Mouse (Mus musculus): ENCODE data around the gene Nectin3. TPM values are rescaled to one million over a fixed set of nuclear protein-coding genes. Genes with fewer than 3 reads are reported as not detected.

The Nectin3 gene
- total and polyA plus RNA-seq, 3 experiments: 2.0 to 8.0 (median 6.8) TPM

DNA sequence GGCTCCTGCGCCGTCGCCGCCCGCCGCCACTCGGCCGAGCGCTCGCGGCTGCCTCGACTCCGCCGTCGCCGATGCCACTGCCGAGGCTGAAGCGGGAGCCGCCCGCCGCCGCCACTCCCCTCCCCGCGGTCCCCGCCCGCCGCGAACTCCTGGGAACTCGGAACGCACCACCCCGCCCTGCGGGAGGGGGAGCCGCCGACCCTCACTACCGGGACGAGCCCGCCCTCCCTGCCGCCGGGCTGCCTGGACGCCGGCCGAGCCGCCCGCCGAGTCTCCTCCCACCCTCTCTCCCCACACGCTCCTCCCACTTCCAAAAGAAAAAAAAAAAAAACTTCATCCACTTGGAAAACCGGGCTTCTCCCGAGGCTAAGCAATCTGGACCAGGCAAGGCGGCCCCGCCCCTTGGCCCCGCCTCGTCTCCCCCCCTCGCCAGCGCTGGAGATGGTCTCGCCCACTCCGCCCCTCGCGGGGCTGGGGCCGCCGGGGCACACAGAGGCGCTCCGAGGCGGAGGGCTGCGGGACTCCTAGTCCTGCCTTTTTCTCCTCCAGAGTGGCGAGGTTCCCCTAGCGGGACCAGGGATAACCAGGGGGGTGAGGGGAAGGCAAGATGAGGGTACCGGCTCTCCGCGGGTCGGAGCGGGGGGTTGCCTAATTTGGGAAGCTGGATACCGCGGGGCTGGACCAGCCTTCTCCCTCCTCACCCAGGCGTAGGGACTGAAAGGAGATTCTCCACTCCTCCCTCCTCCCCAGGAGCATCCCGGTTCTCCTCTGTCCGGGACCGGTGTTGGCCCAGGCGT, 1.2 kb downstream of the Nectin3 start:
- Histone ChIP-seq H3K79me2 (replicated peaks; ENCODE audit: control insufficient read depth, insufficient read depth, low read length) (no peaks in the 10 kb centered on the region), H3K27me3 (ENCODE audit: control insufficient read depth, insufficient read depth, low read length) (no peaks in the 10 kb centered on the region), H3K27ac (peak overlapping the region; percentile 79), H3K4me3 (peak overlapping the region; percentile 83), H3K36me3 (ENCODE audit: control insufficient read depth, insufficient read depth, low read length) (peaks cover 2% of the 10 kb centered on the region; the same call in 1 of the 2 replicates), H3K4me1 (ENCODE audit: control insufficient read depth, insufficient read depth, low read length) (peaks cover 1% of the 10 kb centered on the region), H3K9ac (ENCODE audit: low read depth, low read length) (peak overlapping the region; percentile 78)
- WGBS: under 1% methylated on average over 74 of the region's 78 CpGs
- TF ChIP-seq EP300 (IDR thresholded peaks at IDR 0.05; ENCODE audit: insufficient read depth, low read depth, low read length): no peak
- peak; percentile 77 for TF ChIP-seq POLR2A (IDR thresholded peaks at IDR 0.05; ENCODE audit: insufficient read depth, low read depth, low read length)
- DNase-seq: peak; percentile 95
- intact Hi-C loops (cut with DNase I): no loop called here

DNA sequence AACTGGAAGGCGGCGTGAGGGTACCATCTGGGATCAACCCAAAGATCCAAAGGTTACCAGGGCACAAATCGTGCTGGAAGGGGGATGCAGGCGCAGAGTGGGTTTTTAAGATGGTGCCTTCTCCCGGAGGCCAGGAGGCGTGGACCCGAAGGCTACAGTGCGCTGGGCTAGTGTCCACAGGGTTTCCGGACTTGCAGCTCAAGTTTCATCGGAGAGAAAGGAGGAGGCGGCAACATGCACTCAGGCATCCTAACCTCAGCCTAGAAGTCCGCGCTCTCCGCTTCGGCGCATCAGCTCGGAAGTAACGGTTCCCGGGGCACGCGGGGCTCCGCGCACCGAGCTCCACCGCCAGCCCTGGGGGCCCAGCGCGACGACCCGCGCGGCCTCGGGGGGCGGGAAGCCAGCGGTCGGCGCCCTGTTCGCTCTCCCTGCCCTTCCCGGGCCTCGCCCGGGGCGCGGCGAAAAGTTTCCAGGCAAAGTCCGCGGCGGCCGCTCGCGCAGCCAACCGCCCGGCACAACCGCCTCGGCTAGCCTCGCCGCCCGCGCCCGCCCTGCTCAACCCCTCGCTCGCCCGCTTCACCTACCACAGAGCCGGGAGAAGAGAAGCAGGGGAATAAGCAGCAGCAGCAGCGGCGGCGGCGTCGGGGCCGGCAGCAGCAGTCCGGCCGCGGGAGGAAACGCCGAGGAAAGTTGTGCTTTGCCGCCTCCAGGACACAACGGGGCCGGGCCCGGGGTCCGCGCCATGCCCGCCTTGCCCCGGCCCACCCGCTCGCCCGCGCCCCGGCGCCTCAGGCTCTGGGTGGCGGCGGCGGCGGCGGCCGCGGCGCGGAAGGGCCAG, 2.1 kb downstream of the Nectin3 start:
- Histone ChIP-seq H3K9ac (ENCODE audit: low read depth, low read length) (peak overlapping the region; percentile 78), H3K27me3 (ENCODE audit: control insufficient read depth, insufficient read depth, low read length) (no peaks in the 10 kb centered on the region), H3K4me1 (ENCODE audit: control insufficient read depth, insufficient read depth, low read length) (peaks cover 1% of the 10 kb centered on the region), H3K4me3 (peak overlapping the region; percentile 83), H3K27ac (peak overlapping the region; percentile 71), H3K79me2 (replicated peaks; ENCODE audit: control insufficient read depth, insufficient read depth, low read length) (no peaks in the 10 kb centered on the region), H3K36me3 (ENCODE audit: control insufficient read depth, insufficient read depth, low read length) (peaks cover 2% of the 10 kb centered on the region; the same call in 1 of the 2 replicates)
- intact Hi-C loops (cut with DNase I): no loop called here
- TF ChIP-seq EP300 (IDR thresholded peaks at IDR 0.05; ENCODE audit: insufficient read depth, low read depth, low read length) (no peak), CTCF (IDR thresholded peaks at IDR 0.05) (no peak), POLR2A (IDR thresholded peaks at IDR 0.05; ENCODE audit: insufficient read depth, low read depth, low read length) (0 out of 2 replicates have a peak, but pooled peaks have one; percentile 19)
- DNase-seq: peak; percentile 64 to 69
- under 1% methylated on average over 78 of the region's 96 CpGs for WGBS

DNA sequence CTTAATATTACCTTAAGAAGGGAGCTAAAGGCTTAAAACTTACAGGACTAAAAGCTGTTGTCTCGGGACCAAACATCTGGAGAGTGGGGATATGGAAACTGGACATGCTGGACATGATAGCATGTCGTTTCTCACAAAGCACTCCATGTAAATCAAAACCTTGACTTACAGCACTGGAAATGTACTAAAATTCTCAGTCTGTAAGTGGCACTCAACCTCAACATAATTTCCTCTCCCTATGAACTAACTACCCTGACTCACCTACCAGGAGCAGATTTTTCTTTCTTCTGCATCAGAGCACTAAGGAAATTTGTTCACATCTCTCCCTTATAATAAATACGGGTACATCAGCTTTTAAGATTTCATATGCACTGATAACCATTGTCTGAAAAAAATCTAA, 3.1 kb downstream of the Nectin3 start:
- Histone ChIP-seq H3K79me2 (replicated peaks; ENCODE audit: control insufficient read depth, insufficient read depth, low read length) (no peaks in the 10 kb centered on the region), H3K4me3 (no peak overlapping the region), H3K4me1 (ENCODE audit: control insufficient read depth, insufficient read depth, low read length) (peaks cover 1% of the 10 kb centered on the region), H3K36me3 (ENCODE audit: control insufficient read depth, insufficient read depth, low read length) (peaks cover 2% of the 10 kb centered on the region; the same call in 1 of the 2 replicates), H3K9ac (ENCODE audit: low read depth, low read length) (no peak overlapping the region), H3K27ac (no peak overlapping the region), H3K27me3 (ENCODE audit: control insufficient read depth, insufficient read depth, low read length) (no peaks in the 10 kb centered on the region)
- 35% methylated on average over 3 of the region's 3 CpGs for WGBS
- TF ChIP-seq EP300 (IDR thresholded peaks at IDR 0.05; ENCODE audit: insufficient read depth, low read depth, low read length) (no peak), POLR2A (IDR thresholded peaks at IDR 0.05; ENCODE audit: insufficient read depth, low read depth, low read length) (no peak), CTCF (IDR thresholded peaks at IDR 0.05) (no peak)
- intact Hi-C loops (cut with DNase I): no loop called here
- DNase-seq: no peak

DNA sequence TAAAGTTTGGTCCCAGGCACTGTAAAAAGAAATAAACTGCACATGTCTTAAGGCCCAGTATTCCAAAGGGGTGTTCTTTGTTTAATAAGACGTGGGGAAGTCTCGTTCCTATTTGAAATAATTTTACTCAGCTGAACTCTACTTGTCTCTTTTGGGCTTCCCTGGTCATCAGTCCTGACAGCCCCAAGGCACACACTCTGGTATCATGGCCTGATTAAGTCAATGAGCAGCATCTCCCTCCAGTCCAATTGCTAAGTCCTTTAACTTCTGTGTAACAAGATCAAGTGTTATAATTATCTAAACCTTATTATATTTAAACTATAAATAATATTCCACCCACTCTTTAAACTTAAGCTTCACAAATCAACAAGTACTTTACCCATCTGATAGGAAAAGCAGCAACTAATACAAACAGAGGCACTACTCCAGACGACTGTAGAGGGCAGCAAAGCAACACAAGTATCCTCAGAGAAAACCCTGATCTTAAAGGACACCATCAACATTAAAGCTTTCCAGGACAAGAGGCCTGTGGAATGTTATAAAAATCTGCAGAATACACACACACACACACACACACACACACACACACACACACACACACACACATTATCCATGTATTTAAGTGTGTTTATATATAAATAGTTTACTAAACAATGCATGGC, 10.8 kb downstream of the Nectin3 start:
- Histone ChIP-seq H3K27ac (no peak overlapping the region), H3K27me3 (ENCODE audit: control insufficient read depth, insufficient read depth, low read length) (no peaks in the 10 kb centered on the region), H3K4me3 (no peak overlapping the region), H3K36me3 (ENCODE audit: control insufficient read depth, insufficient read depth, low read length) (no peaks in the 10 kb centered on the region; the same call in 1 of the 2 replicates), H3K9ac (ENCODE audit: low read depth, low read length) (no peak overlapping the region), H3K4me1 (ENCODE audit: control insufficient read depth, insufficient read depth, low read length) (no peaks in the 10 kb centered on the region), H3K79me2 (replicated peaks; ENCODE audit: control insufficient read depth, insufficient read depth, low read length) (no peaks in the 10 kb centered on the region)
- TF ChIP-seq CTCF (IDR thresholded peaks at IDR 0.05) (peak; percentile 78), EP300 (IDR thresholded peaks at IDR 0.05; ENCODE audit: insufficient read depth, low read depth, low read length) (no peak)
- intact Hi-C loops (cut with DNase I): no loop called here
- peak; percentile 14 to 31 for DNase-seq
- WGBS: 47% methylated on average over 3 of the region's 3 CpGs

DNA sequence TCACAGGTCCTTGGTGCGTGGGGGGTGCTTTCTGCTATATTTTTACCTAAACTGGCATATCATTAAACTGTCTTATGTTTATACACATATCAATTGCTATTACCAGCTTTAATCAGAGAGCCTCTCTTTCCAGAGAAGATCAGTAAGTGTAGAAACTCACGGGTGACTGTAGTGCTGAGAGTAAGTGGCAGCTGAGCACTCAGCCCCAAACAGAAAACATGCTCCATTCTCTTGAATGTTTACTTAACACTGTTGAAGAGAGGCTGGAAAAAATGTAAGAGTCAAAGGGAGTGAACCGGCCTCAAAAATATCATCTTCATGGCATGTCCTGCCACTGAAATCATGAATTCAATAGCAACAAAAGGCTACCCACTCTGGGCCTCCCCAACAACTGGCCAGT, 21.0 kb downstream of the Nectin3 start:
- no peak for TF ChIP-seq EP300 (IDR thresholded peaks at IDR 0.05; ENCODE audit: insufficient read depth, low read depth, low read length)
- TF ChIP-seq POLR2A (IDR thresholded peaks at IDR 0.05; ENCODE audit: insufficient read depth, low read depth, low read length): no peak
- no peak for TF ChIP-seq CTCF (IDR thresholded peaks at IDR 0.05)
- intact Hi-C loops (cut with DNase I): no loop called here
- Histone ChIP-seq H3K27me3 (ENCODE audit: control insufficient read depth, insufficient read depth, low read length) (no peaks in the 10 kb centered on the region), H3K27ac (no peak overlapping the region), H3K4me3 (no peak overlapping the region), H3K9ac (ENCODE audit: low read depth, low read length) (no peak overlapping the region), H3K36me3 (ENCODE audit: control insufficient read depth, insufficient read depth, low read length) (no peaks in the 10 kb centered on the region), H3K4me1 (ENCODE audit: control insufficient read depth, insufficient read depth, low read length) (no peaks in the 10 kb centered on the region), H3K79me2 (replicated peaks; ENCODE audit: control insufficient read depth, insufficient read depth, low read length) (peaks cover 5% of the 10 kb centered on the region)
- WGBS: 40% methylated on average over 3 of the region's 3 CpGs
- DNase-seq: no peak
